24 mouse cellular contexts compared by ENCODE assay signal in genomic region chr2:168964849-168965248, GRCm38 (mm10).
"Had no signal": no experiment of that assay in that cellular context is flagged by ENCODE, and none has a peak within 500 bp of the region (broad histone marks: within the 10 kb centered on the region; RNA-seq: fewer than 3 reads in every experiment).

No protein-coding gene starts in this region.

- H3K36me3 ChIP-seq: heart, embryonic 13.5 days; heart, embryonic 15.5 days; hindbrain, embryonic 12.5 days; hindbrain, embryonic 15.5 days; kidney, embryonic 15.5 days; limb, embryonic 13.5 days; limb, embryonic 15.5 days had no signal

- H3K27me3 ChIP-seq: heart, embryonic 13.5 days; heart, embryonic 15.5 days; hindbrain, embryonic 12.5 days; hindbrain, embryonic 15.5 days; kidney, embryonic 15.5 days; limb, embryonic 13.5 days; limb, embryonic 15.5 days had no signal

- ATAC-seq: intestine, embryonic 16.5 days had no signal

- H3K27ac ChIP-seq: heart, adult 2 months; heart, embryonic 13.5 days; heart, embryonic 15.5 days; hindbrain, embryonic 12.5 days; hindbrain, embryonic 15.5 days; kidney, embryonic 15.5 days; kidney, postnatal 0 days; limb, embryonic 13.5 days; limb, embryonic 15.5 days had no signal

- H3K9ac ChIP-seq: heart, embryonic 13.5 days; heart, embryonic 15.5 days; hindbrain, embryonic 12.5 days; hindbrain, embryonic 15.5 days; kidney, embryonic 15.5 days; limb, embryonic 13.5 days; limb, embryonic 15.5 days had no signal

- H3K4me1 ChIP-seq: heart, embryonic 13.5 days; heart, embryonic 15.5 days; hindbrain, embryonic 12.5 days; hindbrain, embryonic 15.5 days; kidney, embryonic 15.5 days; limb, embryonic 13.5 days; limb, embryonic 15.5 days had no signal

- H3K4me3 ChIP-seq: heart, adult 2 months; heart, embryonic 13.5 days; heart, embryonic 15.5 days; hindbrain, embryonic 12.5 days; hindbrain, embryonic 15.5 days; kidney, embryonic 15.5 days; limb, embryonic 13.5 days; limb, embryonic 15.5 days had no signal

- H3K9me3 ChIP-seq: heart, embryonic 13.5 days; heart, embryonic 15.5 days; limb, embryonic 15.5 days had no signal

- H3K4me2 ChIP-seq: heart, embryonic 11.5 days; heart, embryonic 13.5 days; heart, embryonic 15.5 days; hindbrain, embryonic 12.5 days; hindbrain, embryonic 15.5 days; kidney, embryonic 15.5 days; limb, embryonic 13.5 days; limb, embryonic 15.5 days had no signal

- DNase-seq: gastrocnemius, postnatal 14 days; gastrocnemius, postnatal 36 days; heart, adult 11 months; heart, adult 2 months; heart, postnatal 14 days; heart, postnatal 36 days; kidney, adult 11 months; kidney, adult 2 months; kidney, adult 9 months; kidney, postnatal 14 days; kidney, postnatal 36 days; layer of hippocampus, adult 9-11 months; layer of hippocampus, postnatal 36 days; left cerebral cortex, postnatal 4 days had no signal
